Mouse (Mus musculus): ENCODE results near the gene Spp1.

The Spp1 gene

DNA sequence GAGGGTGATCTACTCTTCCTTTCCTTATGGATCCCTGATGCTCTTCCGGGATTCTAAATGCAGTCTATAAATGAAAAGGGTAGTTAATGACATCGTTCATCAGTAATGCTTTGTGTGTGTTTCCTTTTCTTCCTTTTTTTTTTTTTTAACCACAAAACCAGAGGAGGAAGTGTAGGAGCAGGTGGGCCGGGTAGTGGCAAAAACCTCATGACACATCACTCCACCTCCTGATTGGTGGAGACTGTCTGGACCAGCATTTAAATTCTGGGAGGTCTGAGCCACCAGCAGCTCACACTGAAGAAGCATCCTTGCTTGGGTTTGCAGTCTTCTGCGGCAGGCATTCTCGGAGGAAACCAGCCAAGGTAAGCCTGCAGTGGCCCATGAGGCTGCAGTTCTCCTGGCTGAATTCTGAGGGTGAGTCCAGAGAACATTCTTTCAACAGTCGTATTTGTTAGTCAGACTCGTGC lies at the start of gene Spp1:
Spp1 (plus strand) TSS at position 284 of the 467 bp plus-strand sequence.
- peak; percentile 72 to 82 for DNase-seq

DNA sequence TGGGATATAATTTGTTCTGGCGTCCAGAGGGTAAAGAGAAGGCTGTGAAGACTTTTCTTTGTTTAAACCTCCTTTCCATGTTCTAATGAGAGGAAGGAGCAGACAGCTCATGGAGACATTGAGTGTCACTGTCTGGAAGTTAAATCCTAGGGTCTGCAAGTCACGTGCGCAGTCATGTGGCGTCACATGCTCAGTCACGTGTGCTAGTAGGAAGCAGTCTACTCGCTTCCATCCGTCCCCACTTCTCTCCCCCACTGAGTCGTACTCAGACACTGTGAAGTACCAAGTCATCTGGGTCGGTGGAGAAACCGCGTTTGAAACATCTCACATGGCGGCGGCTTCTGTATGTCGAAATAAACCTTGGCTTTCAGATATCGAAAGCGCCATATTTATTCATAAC lies 49.4 kb upstream of the Spp1 start:
- no peak for DNase-seq

DNA sequence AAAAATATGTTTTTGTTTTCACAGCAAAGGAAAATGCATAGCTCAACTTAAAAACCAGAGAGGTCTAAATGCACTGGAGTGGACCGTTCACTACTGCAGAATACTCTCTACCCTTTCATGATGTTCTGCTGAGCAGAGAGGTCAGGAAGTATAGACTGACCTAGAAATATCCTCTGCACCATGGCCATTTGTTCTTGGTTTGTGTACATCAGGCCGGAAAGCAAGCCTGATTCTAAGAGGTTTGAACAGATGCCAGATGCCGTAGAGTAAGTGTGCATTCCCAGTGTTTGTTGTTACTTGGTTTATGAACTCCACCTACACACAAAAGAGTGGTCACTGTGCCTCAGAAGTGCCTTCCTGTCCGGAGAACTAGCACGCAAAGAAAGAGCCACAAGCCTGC lies 48.0 kb upstream of the Spp1 start:
- DNase-seq = no peak

DNA sequence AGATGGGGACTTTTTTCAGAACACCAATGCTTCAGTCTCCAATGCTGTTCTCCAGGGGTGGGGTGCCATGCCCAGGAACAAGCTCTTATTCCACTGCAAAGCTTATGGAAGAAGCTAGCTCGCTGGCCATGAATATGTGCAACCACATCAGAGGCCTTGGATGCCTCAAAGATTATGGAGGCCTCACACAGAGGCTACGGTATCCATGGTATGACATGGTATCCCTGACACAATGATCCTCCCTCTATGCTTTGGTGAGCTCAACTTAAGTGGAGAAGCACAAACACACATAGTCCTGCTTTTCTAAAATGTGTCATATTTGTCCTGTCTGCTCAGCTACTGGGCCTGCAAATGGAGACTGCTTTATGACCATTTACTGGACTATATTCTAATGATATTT lies 44.0 kb upstream of the Spp1 start:
- no peak for DNase-seq

DNA sequence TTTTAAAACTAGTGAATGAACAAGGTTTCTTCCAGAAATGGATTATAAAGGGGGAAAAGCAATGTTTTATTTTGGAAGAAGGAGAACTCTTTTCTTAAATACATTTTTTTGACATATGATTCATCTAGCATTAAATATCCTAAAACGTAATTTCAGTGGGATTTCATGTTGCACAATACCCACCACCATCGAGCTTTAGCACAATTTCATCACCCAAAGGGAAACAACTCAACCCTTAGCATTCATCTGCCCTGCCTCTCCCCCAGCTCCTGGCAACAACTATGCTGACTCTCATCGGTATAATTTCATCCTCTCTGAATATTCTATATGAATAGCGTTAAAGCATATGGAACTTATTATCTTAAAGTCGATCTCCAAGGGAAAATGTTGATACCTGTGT lies 42.1 kb upstream of the Spp1 start:
- no peak for DNase-seq

DNA sequence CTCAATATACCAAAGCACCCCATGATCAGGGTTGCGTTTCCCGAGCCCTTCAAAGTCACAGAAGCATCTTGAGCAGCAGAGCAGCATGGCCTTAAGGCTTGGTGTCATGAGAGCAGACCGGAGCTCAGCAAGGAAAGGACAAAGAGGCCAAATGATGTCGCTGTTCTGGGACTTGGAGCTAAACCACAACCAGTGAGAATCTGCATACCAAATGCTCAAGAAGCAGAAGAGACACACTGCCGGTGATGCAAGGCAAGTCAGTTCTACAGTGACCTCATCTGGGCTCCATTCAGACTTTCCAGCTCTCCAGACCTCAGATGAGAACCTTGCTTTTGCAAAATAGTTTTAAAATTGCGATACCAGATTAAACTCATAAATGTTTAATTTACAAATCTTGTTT lies 38.6 kb upstream of the Spp1 start:
- peak in 1 of 2 experiments; percentile 35 for DNase-seq

DNA sequence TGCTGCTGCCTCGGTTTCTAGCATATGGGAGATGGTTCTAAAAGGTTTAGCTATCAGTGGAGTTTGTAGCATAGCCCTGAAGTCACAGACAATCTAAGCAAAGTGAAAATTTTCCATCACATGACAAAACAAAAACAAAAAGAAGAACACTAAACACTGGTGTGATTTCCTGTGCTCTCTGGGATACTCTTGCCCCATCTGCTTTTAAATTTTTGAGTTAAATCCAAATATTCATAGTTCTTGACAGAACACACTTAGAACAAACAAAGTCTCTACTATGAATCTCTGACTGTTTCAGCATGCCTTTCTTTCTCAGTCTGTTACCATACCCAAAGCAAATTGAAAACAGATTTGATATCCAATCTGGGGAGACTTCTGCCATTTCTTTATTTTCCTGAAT lies 36.9 kb upstream of the Spp1 start:
- DNase-seq = no peak

DNA sequence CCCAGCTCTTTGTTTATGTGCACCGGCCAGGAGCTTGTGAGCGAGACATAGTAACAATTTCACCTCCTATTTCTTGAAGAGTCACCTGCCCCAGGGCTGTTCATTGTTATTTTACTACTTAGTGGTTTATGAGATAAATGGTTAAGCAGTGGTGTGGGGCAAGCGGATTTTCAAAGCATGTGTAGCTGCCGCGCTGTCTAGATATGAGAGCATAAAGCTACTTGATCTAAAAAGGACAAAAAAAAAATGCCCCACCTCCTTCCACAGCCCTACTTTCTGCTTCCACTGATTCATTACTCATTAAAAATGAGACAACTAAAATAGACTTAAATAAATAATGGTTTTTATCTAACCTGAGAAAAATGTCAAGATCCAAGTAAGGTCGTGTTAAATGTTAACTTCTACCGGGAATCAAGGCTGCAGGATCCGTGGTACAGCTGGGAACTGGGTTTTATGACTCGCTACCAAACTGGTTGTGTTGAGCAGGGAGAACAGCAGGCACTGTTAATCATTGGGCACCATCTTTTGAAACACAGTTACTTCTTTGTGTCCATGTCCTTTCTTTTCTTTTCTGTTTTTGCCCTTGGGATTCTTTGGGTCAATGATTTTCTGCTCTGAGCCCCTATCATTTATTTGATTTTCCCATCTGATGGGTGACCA lies 35.5 kb upstream of the Spp1 start:
- peak; percentile 12 to 58 for DNase-seq

DNA sequence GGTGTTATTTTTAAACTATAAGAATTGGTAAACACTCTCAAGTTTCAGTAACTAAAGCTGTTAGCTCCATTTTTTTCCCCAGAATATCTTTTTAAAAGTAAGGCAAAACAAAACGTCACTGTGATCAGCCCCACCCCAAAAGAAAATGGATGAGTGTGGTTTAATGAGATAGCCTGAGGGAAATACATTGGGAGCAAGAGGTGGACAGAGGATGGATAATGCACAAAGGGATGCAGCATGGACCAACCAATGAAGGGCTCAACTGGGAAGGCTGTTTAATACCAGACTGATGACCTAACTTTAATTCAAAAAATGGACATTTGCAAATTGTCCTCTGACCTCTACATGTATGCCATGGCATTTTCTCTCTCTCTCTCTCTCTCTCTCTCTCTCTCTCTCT lies 34.9 kb upstream of the Spp1 start:
- no peak for DNase-seq

DNA sequence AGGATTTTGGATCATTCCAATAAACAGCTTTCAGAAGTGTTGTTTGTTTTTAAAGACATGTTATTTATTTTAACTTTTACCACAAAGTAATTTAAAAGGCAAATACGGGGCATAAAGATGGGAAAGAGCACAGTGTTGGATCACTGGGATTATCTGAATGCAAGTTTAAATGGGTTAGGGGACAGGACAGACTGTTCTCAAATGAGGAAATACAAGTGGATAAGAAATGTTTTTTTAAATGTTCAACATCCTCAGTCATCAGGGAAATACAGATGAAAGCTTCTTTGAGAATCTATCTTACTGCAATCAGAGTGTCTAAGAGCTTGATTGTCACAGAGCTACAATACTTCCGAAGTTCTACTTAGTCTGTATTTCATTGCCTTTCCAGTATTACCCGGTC lies 32.3 kb upstream of the Spp1 start:
- DNase-seq = no peak

DNA sequence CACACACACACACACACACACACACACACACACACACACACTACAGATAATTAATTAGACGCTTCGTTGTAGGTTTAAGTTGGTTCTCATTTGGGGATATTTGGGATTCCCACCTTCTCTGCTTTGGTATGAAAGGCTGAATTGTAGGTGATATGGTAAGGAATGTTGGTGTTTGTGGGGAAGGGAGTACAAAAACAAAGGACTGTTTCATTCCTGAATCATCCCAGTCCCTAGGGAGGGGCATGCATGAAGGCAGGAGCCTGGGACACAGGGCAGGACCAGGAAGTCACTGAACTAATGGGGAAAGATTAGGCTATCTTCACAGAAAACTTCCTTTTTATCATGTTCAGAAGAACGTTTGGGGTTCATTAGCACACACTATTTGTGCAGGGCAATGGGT lies 31.6 kb upstream of the Spp1 start:
- no peak for DNase-seq

DNA sequence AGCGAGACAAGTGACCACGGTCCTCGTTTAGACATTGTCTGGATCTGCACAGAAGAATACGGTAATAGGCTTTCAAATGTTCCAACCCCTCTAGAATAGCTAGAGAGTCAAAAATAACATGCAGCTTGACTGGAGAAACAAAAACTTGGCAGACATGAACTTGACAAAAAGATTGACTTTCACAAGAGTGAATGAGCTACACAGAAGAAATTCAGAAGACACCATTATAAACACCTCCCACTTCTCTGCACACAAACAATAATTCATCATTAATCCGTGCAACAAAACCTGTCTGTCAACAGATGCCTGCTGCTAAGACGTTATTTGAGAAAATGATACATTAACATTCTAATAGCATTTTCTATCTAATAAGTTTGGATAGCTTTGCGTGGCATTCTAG lies 30.4 kb upstream of the Spp1 start:
- no peak for DNase-seq

DNA sequence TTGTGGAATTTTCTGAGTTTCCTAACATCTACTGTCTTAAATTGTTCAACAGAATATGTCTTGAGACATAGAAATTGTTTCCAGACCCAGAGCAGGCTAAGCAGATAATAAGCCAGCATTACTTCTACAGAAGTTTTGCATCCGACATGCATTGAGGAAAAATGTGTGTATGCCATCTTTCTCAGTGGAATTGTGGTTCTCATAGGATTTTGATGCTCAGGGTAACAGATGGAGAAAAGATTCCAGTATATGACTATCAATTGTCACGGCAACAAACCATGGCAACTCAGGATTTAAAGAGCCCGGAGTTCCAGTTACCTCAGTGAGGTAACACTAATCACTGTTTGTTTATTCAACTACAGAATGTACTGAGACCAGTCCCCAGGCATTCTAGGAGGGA lies 29.9 kb upstream of the Spp1 start:
- DNase-seq = no peak

DNA sequence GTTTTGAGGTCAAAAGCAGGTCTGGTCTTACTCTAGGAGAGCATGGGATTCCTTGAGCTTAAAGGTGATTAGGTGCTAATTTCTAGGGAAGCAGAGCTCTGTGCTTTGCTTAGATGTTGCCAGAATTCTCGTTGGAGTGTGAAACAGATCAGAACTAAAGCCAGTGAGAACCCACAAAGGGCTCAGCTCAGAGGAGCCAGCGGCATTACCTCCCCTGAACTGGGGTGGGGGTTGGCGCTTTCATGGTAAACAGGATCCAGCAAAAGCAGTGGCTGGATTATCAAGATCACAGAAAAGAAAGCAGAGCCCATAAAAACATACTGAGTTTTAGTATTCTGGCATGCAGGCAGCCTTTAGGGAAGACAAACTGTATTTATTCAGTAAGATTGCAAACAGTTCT lies 28.2 kb upstream of the Spp1 start:
- DNase-seq = peak; percentile 7 to 41

DNA sequence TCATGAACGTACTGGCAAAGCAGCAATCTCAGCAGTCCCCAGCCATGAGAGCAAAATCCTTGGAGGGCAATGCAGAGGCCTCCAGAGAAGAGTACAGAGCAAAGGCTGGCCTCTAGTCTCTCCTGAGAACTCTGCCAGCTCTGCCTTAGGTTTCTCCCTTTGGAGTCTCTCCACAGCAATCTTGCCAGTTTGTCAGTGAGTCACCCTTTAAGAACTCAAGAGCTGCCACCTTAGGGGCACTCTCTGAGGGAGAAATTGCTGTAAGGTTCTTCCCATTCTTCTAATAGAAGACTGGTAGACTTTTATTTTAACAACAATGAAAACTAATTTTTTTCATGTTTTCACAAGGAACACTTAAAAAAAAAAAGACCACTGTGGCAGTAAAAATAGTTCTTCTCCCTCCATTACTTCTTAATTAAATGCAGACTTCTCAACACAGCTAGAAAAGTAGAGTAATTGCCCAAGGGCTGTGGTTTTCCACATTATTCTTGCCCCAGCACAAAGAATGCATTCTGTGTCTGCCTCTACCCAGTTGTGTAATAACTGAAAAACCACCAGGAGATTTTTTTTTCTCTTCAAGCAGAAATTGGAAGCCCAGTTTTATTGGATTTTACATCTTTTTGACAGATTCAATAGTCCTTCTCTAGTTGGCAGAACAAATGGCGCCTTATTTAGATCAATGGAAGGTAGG lies 27.2 kb upstream of the Spp1 start:
- no peak for DNase-seq

DNA sequence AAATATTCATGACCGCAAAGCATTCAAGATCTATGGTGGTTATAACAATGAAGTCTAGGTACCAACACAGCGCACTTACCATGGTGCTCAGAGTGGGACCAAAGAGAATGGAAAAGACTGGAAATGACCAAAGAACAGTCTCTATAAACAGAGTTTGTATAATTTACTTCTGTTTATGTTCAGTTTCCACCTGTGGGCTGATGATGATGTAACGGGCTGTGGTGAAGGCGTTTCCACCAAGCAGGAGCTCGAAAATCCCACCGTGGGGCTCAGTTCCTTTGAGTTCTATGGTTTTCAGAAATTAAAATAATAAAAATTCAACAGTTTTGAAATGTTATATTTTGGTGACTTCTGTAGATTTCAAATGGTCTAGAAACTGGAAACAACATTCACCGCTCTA lies 26.4 kb upstream of the Spp1 start:
- DNase-seq = no peak

DNA sequence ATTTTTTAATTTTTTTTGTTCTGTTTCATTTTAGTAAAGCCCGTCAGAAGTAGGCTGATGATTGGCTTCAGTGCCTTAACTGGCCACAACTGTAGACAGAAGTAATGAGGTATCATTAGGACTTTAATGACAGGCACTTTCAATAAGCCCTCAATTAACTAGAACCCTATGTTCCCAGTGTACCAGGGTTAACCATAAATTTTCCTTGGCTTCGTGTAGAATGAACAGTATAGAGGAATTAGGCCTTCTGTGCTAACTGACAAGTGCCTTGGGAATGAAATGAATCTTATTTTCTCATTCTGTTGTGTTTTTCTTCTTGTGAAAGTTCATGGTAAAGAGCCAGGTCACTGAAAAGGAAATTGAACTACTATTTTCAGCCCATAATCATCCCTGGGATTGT lies 18.9 kb upstream of the Spp1 start:
- DNase-seq = no peak

DNA sequence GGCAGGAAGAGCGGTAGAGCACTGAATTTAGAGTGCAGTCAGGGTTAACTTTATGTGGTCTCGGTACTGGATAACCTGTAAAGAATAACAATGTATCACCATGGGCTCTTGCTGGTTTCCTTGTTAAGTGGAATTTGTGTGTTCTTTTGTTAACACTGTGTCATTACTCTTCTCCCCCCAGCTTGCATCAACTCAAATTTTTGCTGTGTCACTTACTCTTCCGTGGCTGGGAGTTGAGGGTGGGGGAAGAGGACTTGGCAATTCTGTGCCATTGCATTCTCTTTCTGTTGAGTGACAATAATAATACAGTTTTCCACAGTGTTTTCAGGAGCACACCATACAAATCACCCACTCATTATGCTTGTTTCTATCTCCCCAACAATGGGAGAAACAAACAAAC lies 17.9 kb upstream of the Spp1 start:
- DNase-seq = no peak

DNA sequence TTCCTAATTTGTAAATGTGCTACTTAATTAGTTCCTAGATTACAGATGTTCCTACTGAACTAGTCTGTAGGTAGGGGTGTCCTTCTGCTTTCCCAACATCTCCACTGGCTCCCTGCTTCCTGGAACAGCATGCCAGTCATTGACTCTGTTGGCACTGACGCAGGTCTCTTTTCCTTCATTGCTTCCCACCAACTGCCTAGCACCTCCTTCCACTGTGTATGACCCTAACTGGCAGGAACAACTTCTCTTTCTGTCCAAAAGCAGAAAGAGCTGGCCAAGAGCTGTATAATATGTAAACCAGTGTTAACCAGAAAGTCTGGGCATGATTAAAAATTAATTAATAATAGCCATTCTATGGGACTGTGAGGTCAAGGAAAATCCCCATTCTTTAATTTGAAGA lies 17.2 kb upstream of the Spp1 start:
- DNase-seq = peak; percentile 64 to 86

DNA sequence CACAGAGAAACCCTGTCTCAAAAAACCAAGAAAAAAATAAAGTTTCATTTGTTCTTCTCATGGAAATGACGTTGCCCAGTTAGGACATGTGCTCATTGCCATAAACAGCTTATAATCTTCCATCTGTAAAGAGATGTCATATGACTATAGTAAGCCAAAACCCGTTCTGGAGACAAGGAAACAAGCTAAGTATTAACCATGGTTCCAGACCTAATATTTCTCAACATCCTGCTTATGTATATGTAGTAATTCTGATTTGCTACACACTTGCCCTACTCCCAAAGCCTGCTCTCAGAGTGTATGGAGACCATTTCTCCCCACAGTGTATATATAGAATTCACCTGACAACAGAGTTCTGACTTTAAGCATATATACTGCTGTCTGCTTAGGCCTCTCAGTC lies 12.9 kb upstream of the Spp1 start:
- no peak for DNase-seq

DNA sequence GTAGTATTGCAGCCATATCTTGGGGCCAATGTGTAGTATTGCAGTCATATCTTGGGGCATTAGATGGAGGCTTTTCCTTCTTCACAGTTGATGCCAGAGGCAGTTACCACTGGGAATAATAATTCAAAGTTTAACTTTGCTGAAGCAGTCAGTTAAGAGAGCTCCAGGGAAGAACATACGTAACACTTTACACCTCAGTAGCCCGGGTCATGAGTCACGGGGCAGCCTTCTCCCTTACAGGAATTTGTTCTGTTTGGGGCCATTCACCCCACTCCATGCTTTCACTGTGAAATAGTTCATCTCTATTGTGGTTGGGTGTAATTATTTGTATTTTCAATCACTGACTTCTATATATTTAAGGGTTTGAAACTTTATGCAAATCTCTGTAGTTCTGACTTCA lies 11.1 kb upstream of the Spp1 start:
- DNase-seq = peak; percentile 57 to 83

DNA sequence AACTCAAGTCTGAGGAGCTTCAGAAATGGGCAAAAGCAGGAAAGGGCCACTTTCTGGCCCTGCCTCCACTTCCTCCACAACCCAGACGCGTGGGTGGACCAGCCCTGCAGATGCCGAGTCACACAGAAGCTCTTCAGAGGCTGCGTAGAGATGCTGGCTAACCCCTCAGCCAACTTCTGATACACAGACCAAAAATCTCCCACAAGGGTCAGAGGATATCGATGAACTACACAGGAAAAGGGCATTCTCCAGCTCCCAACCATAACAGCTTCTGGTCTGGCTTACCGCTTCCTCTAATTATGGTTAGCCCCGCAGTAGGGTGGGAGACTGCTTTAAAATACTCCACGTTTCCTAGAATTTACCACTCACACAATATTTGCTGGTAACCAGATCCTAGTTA lies 9.0 kb upstream of the Spp1 start:
- DNase-seq = no peak

DNA sequence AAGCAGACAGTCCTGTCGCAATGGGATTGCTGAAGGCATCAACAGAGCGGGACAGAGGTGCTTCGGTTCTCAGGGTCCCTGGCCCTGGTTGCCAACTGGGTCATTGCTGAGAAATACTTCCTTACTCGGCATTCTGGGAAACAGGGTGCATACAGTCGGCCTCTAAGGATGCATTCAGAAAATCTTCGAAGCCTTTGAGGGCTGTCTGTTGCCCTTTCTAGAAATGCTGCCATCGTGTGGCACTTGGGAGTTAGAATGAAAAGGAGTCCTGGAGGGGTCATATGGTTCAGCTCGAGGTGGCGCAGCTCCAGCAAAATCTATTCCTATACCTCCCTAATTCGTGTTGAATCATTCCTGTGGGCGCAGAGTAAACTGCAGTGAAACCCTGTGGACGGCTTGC lies 2.0 kb upstream of the Spp1 start:
- peak; percentile 75 to 78 for DNase-seq

DNA sequence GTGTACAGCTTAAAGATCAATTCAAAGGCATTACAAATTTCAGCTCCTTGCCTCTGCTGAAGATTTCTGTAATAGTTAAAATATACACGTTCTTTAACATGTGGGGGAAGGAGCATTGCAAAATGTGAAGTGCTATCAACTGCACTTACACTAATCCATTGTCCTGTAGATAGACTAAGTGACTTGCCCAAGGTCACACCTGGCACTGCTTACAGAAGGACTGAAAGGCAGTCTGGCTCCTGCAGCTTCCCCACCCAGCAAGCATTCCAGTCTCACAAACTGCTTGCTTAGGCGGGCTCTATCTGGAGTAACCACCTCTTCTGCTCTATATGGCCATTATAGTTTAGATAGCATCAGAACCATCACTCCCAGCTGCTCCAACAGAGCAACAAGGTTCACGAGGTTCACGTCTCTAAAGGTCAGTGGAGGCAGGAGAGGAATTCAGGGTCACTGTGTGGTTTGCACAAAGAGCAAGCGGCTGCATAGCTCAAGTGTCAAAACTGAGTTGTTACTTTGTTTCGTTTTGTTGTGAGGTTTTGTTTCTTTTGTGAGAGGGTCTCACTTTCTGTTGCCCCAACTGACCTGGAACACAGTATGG lies 851 bp upstream of the Spp1 start:
- DNase-seq = peak in 1 of 2 experiments; percentile 47

Measured in kidney, postnatal 25 days (tissue).